Mouse (Mus musculus) testis, adult 2 months (tissue): Measurements from ENCODE around the gene Apela.

Experiments
- CTCF ChIP-seq: fragments of 200-500 bp; IDR thresholded peaks from 2 replicates; pipeline ENCODE4 v1.5.1; 2012; ENCODE audit warnings: low read depth, mild to moderate bottlenecking, inconsistent platforms, low read length, moderate library complexity; ENCODE audit not compliant: control insufficient read depth, insufficient read depth, insufficient replicate concordance
- POLR2A ChIP-seq: fragments of 200-500 bp; IDR thresholded peaks from 2 replicates; pipeline ENCODE4 v1.6.1; 2012; ENCODE audit warnings: low read depth, mild to moderate bottlenecking, inconsistent platforms, low read length, moderate library complexity; ENCODE audit not compliant: control insufficient read depth

- TF ChIP-seq POLR2A, result no peak
- no peak for TF ChIP-seq CTCF
Observed at GRCm38 (mm10) chr8:65034136-65034535, 3.0 kb downstream of the Apela start.
